Mouse (Mus musculus): ENCODE measurements around the gene Clta. TPM values are rescaled to one million over a fixed set of nuclear protein-coding genes. Genes with fewer than 3 reads are reported as not detected.

Gene Clta
- polyA plus RNA-seq, 1 experiment from 2014 or later = 364 TPM

GRCm38 (mm10) chr4:43968650-43969049 is 35.6 kb upstream of the Clta start:
- ATAC-seq = no peak
- no peaks in the 10 kb centered on the region for H3K27me3 ChIP-seq (replicated peaks; ENCODE audit: control insufficient read depth, insufficient read depth, low read length)
- no peaks in the 10 kb centered on the region for H3K36me3 ChIP-seq (ENCODE audit: control insufficient read depth, insufficient read depth, low read length)
- whole genome bisulfite sequencing = 44% methylated on average over 13 of the region's 13 CpGs
- H3K4me3 ChIP-seq (ENCODE audit: low read length) = no peak overlapping the region
- H3K4me2 ChIP-seq (ENCODE audit: low read length) = no peak overlapping the region
- no peak overlapping the region for H3K27ac ChIP-seq (ENCODE audit: low read depth, low read length)
- no peaks in the 10 kb centered on the region for H3K9me3 ChIP-seq (ENCODE audit: control insufficient read depth, low read length)
- peaks cover 14% of the 10 kb centered on the region for H3K4me1 ChIP-seq (ENCODE audit: control insufficient read depth, insufficient read depth, low read depth, low read length)
- H3K9ac ChIP-seq (ENCODE audit: low read depth, low read length) = peak overlapping the region; percentile 2; the same call in 1 of the 2 replicates

- Histone ChIP-seq H3K27ac (ENCODE audit: low read depth, low read length) (no peak overlapping the region), H3K27me3 (replicated peaks; ENCODE audit: control insufficient read depth, insufficient read depth, low read length) (no peaks in the 10 kb centered on the region), H3K4me2 (ENCODE audit: low read length) (no peak overlapping the region), H3K4me3 (ENCODE audit: low read length) (no peak overlapping the region), H3K9me3 (ENCODE audit: control insufficient read depth, low read length) (no peaks in the 10 kb centered on the region), H3K9ac (ENCODE audit: low read depth, low read length) (no peak overlapping the region), H3K36me3 (ENCODE audit: control insufficient read depth, insufficient read depth, low read length) (no peaks in the 10 kb centered on the region), H3K4me1 (ENCODE audit: control insufficient read depth, insufficient read depth, low read depth, low read length) (peaks cover 16% of the 10 kb centered on the region)
- ATAC-seq = no peak
- 22% methylated on average over 4 of the region's 4 CpGs for WGBS
These were observed 34.9 kb upstream of the Clta start for GRCm38 (mm10) chr4:43969373-43969772.

- Histone ChIP-seq H3K9me3 (ENCODE audit: control insufficient read depth, low read length) (no peaks in the 10 kb centered on the region), H3K36me3 (ENCODE audit: control insufficient read depth, insufficient read depth, low read length) (no peaks in the 10 kb centered on the region), H3K27ac (ENCODE audit: low read depth, low read length) (no peak overlapping the region), H3K4me3 (ENCODE audit: low read length) (no peak overlapping the region), H3K4me2 (ENCODE audit: low read length) (no peak overlapping the region), H3K4me1 (ENCODE audit: control insufficient read depth, insufficient read depth, low read depth, low read length) (peaks cover 16% of the 10 kb centered on the region), H3K9ac (ENCODE audit: low read depth, low read length) (no peak overlapping the region), H3K27me3 (replicated peaks; ENCODE audit: control insufficient read depth, insufficient read depth, low read length) (no peaks in the 10 kb centered on the region)
- no peak for ATAC-seq
- WGBS = 84% methylated on average over 20 of the region's 20 CpGs
These were observed 33.6 kb upstream of the Clta start for GRCm38 (mm10) chr4:43970393-43971330.

- ATAC-seq = no peak
- Histone ChIP-seq H3K9me3 (ENCODE audit: control insufficient read depth, low read length) (no peaks in the 10 kb centered on the region), H3K4me1 (ENCODE audit: control insufficient read depth, insufficient read depth, low read depth, low read length) (peaks cover 16% of the 10 kb centered on the region), H3K4me2 (ENCODE audit: low read length) (no peak overlapping the region), H3K36me3 (ENCODE audit: control insufficient read depth, insufficient read depth, low read length) (no peaks in the 10 kb centered on the region), H3K27me3 (replicated peaks; ENCODE audit: control insufficient read depth, insufficient read depth, low read length) (no peaks in the 10 kb centered on the region), H3K9ac (ENCODE audit: low read depth, low read length) (no peak overlapping the region), H3K4me3 (ENCODE audit: low read length) (no peak overlapping the region), H3K27ac (ENCODE audit: low read depth, low read length) (peak overlapping the region; percentile 34; the same call in 1 of the 2 replicates)
- 68% methylated on average over 9 of the region's 9 CpGs for WGBS
These were observed 32.6 kb upstream of the Clta start for GRCm38 (mm10) chr4:43971541-43972136.

- Histone ChIP-seq H3K27me3 (replicated peaks; ENCODE audit: control insufficient read depth, insufficient read depth, low read length) (no peaks in the 10 kb centered on the region), H3K27ac (ENCODE audit: low read depth, low read length) (peak overlapping the region; percentile 34; the same call in 1 of the 2 replicates), H3K36me3 (ENCODE audit: control insufficient read depth, insufficient read depth, low read length) (no peaks in the 10 kb centered on the region), H3K9me3 (ENCODE audit: control insufficient read depth, low read length) (no peaks in the 10 kb centered on the region), H3K4me2 (ENCODE audit: low read length) (no peak overlapping the region), H3K4me3 (ENCODE audit: low read length) (no peak overlapping the region), H3K9ac (ENCODE audit: low read depth, low read length) (no peak overlapping the region), H3K4me1 (ENCODE audit: control insufficient read depth, insufficient read depth, low read depth, low read length) (peaks cover 16% of the 10 kb centered on the region)
- WGBS = 9% methylated on average over 8 of the region's 8 CpGs
- no peak for ATAC-seq
These were observed 32.1 kb upstream of the Clta start for GRCm38 (mm10) chr4:43972137-43972591.

GRCm38 (mm10) chr4:43973526-43973981 is 30.7 kb upstream of the Clta start:
- Histone ChIP-seq H3K4me1 (ENCODE audit: control insufficient read depth, insufficient read depth, low read depth, low read length) (peaks cover 16% of the 10 kb centered on the region), H3K4me2 (ENCODE audit: low read length) (no peak overlapping the region), H3K27ac (ENCODE audit: low read depth, low read length) (no peak overlapping the region), H3K27me3 (replicated peaks; ENCODE audit: control insufficient read depth, insufficient read depth, low read length) (no peaks in the 10 kb centered on the region), H3K9me3 (ENCODE audit: control insufficient read depth, low read length) (no peaks in the 10 kb centered on the region), H3K4me3 (ENCODE audit: low read length) (no peak overlapping the region), H3K36me3 (ENCODE audit: control insufficient read depth, insufficient read depth, low read length) (no peaks in the 10 kb centered on the region), H3K9ac (ENCODE audit: low read depth, low read length) (no peak overlapping the region)
- ATAC-seq = peak; percentile 48; the same call in 1 of the 2 replicates
- WGBS = 19% methylated on average over 4 of the region's 4 CpGs

- Histone ChIP-seq H3K4me3 (ENCODE audit: low read length) (no peak overlapping the region), H3K4me1 (ENCODE audit: control insufficient read depth, insufficient read depth, low read depth, low read length) (peaks cover 19% of the 10 kb centered on the region), H3K36me3 (ENCODE audit: control insufficient read depth, insufficient read depth, low read length) (no peaks in the 10 kb centered on the region), H3K27me3 (replicated peaks; ENCODE audit: control insufficient read depth, insufficient read depth, low read length) (no peaks in the 10 kb centered on the region), H3K9me3 (ENCODE audit: control insufficient read depth, low read length) (no peaks in the 10 kb centered on the region), H3K9ac (ENCODE audit: low read depth, low read length) (no peak overlapping the region), H3K4me2 (ENCODE audit: low read length) (no peak overlapping the region), H3K27ac (ENCODE audit: low read depth, low read length) (no peak overlapping the region)
- ATAC-seq = no peak
- WGBS = 83% methylated on average over 10 of the region's 10 CpGs
These were observed 29.2 kb upstream of the Clta start for GRCm38 (mm10) chr4:43974914-43975616.

- Histone ChIP-seq H3K9me3 (ENCODE audit: control insufficient read depth, low read length) (no peaks in the 10 kb centered on the region), H3K27me3 (replicated peaks; ENCODE audit: control insufficient read depth, insufficient read depth, low read length) (no peaks in the 10 kb centered on the region), H3K4me1 (ENCODE audit: control insufficient read depth, insufficient read depth, low read depth, low read length) (peaks cover 19% of the 10 kb centered on the region), H3K4me3 (ENCODE audit: low read length) (no peak overlapping the region), H3K9ac (ENCODE audit: low read depth, low read length) (no peak overlapping the region), H3K36me3 (ENCODE audit: control insufficient read depth, insufficient read depth, low read length) (no peaks in the 10 kb centered on the region), H3K4me2 (ENCODE audit: low read length) (no peak overlapping the region), H3K27ac (ENCODE audit: low read depth, low read length) (no peak overlapping the region)
- 76% methylated on average over 6 of the region's 6 CpGs for WGBS
- ATAC-seq = no peak
These were observed 28.0 kb upstream of the Clta start for GRCm38 (mm10) chr4:43976223-43976740.

Data from hindbrain, embryonic 16.5 days (tissue).